Mouse (Mus musculus): ENCODE data around the gene Pate2.
"Not testable (repeated sequence)": the region's sequence is repeated elsewhere in the genome, so short reads cannot be mapped to it uniquely, and the experiment has no call there.

Gene Pate2

DNA sequence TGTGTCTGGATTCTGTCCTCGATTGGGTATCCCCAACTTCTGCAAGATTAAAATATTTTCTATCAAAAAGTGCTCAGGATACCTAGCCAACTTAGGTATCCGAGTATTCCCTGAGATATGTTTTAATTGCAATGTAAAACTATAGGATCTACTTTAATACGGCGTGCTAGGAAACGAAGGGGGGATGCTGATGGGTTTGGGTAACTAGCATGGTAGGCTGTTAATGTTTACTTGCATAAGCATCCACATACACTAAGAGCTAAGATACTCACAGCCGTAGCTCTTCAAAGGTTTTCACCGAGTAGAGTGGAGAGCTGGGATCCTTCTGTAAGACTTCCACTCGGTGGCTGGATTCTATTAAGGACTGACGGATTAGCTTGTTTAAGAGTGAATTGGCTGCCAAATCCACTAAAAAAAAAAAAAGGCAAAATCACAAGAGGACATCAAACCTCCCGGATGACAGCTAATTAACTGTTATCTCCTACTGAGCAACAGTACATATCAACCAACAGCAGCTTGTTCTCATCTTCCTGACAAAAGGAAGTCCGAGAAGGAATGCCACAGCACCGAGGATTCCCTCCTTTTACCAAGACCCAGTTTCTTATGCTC lies 13.5 kb upstream of the Pate2 start:
- in situ Hi-C loops (cut with MseI, MboI), result no loop called here

DNA sequence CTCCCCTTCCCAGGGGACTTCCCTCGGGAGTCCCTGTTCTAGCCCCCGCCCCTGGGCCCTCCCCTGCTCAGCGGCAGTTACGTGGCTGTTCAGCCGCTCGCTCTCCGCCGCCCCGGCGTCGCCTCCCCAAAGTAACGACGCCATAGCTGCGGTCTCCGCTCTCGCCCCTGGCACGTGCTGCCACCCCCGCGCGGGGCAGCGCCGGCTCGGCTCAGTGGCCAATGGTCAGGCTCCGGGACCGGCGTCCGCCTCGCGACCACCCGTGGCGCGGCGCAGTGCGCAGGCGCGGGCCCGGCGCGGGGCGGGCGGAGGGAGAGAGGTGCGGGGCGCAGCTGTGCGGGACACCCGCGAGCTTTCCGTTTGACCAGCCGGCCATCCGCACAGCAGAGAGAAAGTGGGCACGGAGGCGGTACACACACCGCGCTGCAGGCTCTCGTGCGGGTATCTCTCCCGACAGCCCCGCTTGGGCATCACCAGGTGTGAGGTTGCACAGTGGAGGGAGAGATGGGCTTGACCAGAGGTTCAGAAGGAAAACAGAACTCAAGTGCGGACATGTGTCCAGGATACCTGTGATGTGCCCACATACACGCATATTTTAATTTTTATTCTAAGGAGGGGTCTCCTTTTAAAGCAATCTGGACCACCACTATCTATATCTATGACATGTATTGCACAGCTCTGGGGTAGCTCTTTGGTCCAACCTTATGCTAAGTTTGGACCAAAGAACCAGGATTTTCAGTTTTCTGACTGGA lies 11.7 kb upstream of the Pate2 start, which contains the start of the genes Ddx25 and Pus3:
Gene Ddx25 (minus strand): TSS at position 272 of the 752 bp plus-strand sequence.
Gene Pus3 (plus strand): TSS at position 339 of the 752 bp plus-strand sequence.
- in situ Hi-C loops (cut with MseI, MboI), result no loop called here

DNA sequence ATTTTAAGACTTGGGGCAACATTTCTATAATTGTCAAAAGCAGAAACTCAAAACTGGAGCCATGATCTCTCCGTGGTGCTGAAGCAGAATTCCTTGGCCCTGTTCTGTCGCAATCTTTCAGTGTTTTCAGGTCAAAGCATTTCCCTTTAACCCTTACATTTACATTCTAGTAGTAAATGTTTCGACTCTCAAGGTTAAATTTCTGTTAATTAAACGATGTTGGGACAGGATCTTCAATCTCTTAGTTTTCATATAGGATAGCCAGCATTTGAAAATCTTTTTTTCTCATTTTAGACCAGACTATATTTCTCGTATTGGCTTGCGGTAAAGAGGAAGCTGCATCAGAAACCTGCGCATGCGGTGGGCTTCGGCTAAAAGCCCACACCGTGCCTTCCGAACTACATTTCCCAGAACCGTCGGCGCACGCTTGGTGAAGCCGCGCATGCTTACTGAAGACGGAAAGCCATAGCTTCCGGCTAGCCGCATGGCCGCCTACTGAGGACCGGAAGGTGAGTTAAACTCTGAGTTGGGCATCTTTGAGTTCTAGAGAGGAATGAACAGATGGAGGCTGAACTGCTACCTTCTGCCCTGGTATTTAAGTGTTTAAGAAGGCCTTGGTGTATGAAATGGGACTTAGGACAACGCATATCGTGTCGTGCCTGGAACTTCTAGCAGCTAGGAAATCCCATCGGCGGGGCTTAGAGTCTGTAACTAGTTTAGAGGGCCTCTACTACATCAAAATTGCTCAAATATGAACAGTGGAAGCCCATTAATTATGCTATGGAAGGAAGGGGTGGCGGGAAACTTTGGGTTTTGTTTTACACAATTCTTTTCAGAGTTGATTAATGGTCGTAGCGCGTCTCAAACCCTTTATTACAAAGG lies 10.8 kb upstream of the Pate2 start:
- in situ Hi-C loops (cut with MseI, MboI), result no loop called here

DNA sequence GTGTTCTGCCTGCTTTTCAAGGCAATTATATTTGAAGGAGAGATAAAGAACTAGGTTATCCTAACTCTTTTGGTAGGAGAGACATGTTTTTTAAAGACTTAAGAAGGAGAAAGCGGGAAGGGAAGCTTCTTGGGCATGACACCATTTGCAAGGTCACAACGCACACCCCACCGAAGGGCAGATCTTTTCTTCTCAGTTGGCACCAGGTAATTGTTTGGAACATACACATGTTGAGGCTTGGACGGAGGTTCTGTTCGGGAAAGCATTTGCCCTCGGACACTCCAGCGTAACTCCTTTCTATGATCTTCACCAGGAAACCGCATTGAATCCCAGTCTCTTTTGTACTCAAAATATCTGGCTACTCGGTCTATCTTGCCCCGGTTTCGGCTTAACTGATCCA lies 9.0 kb upstream of the Pate2 start:
- in situ Hi-C loops (cut with MseI, MboI), result no loop called here

GRCm38 (mm10) chr9:35561583-35561982 lies 8.5 kb upstream of the Pate2 start:
- in situ Hi-C loops (cut with MseI, MboI), result no loop called here

DNA sequence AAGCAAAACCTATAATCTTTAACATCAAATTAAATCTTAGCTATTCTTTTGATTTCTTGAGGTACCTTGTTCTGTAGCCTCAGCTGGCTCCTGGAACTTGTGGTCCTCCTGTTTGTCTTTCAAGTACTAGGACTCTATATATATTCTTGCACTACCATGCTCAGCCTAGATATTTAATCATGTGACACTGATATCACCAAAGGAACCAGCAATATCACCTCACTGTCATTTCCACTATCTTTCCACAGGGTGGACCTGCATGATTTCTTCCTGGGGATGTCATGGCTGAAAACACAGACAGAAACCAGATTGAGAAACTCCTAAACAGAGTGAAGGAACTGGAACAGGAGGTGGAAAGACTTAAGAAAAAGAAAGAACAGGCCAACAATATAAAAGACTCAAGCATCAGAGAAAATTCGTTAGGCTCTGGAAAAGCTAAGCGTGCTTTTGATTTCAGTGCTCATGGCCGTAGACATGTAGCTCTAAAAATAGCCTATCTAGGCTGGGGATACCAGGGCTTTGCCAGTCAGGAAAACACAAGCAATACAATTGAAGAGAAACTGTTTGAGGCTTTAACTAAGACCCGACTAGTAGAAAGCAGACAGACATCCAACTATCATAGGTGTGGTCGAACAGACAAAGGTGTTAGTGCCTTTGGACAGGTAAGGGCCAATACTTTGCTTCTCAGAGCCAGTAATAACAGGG lies 5.4 kb upstream of the Pate2 start:
- in situ Hi-C loops (cut with MseI, MboI), result no loop called here

- in situ Hi-C loops (cut with MseI, MboI), result no loop called here
These were observed 2.1 kb upstream of the Pate2 start for GRCm38 (mm10) chr9:35567995-35568394.

- in situ Hi-C loops (cut with MseI, MboI), result no loop called here
These were observed 579 bp downstream of the Pate2 start for GRCm38 (mm10) chr9:35570663-35571062.

GRCm38 (mm10) chr9:35574416-35574815 lies 4.3 kb downstream of the Pate2 start:
- in situ Hi-C loops (cut with MseI, MboI), result no loop called here

GRCm38 (mm10) chr9:35587674-35588073 lies 17.6 kb downstream of the Pate2 start:
- in situ Hi-C loops (cut with MseI, MboI), result loop anchor here (25.0 kb wide), 2 partner anchors 850 to 1125 kb away; partner anchors contain the start of gene Gm7257 (in 1 of the 2)

- in situ Hi-C loops (cut with MseI, MboI), result loop anchor here (25.0 kb wide), 2 partner anchors 844 to 1119 kb away; partner anchors contain the start of gene Gm7257 (in 1 of the 2)
These were observed 22.8 kb downstream of the Pate2 start for GRCm38 (mm10) chr9:35592903-35593302.

DNA sequence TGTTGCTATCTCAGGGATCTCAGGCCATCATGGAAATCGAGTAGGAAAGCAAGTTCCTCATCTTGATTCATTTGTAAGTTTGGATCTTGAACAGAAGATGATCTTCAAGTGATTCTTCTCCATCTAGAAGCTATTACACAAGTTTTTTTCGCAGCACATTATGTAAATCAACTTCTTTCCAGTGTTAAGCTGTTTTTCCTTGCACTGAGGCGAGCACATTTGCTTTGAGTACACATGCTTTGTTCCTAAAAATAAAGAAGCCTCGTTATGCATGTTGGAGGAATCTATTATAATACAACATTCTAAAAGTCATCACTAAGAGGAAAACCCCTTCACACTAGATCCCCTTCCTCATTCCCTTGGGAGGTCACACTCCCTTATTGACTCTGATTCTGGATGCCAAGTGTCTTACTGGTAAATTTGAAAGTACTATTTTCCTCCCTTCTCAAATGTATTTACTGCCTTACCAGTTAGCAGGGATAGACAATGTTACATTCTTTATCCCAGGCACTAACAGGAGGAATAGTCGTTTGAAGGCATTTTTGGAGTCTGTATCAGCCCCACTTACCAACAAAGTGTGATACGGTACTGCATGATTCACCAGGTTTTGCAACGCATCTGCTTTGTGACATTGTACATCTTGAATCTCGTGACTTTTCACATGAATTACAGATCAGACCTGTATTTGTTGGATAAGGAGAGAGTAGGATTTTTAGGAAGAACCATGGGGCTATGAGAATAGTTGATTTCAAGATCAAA lies 37.7 kb downstream of the Pate2 start:
- in situ Hi-C loops (cut with MseI, MboI), result no loop called here

- in situ Hi-C loops (cut with MseI, MboI), result no loop called here
These were observed 41.8 kb downstream of the Pate2 start, which contains the start of gene Pate4 for GRCm38 (mm10) chr9:35611841-35612240. Gene Pate4, minus strand, starts transcription at chr9:35611941.

DNA sequence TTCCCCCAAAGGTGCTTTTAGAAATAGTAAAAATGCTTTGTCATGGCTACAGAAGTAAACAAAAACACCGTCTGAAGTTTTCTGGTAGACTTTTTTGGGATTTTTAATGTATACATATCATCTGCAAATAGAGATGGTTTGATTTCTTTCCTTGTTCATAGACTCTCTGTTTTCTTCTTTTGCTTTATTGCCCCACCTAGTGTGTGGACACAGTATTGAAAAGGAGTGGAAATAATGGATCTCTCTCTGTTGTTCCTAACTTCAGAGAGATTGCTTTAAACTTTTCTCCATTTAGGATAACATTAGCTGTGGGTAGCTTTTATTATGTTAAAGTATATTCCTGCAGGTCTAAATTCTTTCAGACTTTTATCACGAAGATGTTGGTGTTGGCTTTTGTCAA lies 43.9 kb downstream of the Pate2 start:
- in situ Hi-C loops (cut with MseI, MboI), result no loop called here

DNA sequence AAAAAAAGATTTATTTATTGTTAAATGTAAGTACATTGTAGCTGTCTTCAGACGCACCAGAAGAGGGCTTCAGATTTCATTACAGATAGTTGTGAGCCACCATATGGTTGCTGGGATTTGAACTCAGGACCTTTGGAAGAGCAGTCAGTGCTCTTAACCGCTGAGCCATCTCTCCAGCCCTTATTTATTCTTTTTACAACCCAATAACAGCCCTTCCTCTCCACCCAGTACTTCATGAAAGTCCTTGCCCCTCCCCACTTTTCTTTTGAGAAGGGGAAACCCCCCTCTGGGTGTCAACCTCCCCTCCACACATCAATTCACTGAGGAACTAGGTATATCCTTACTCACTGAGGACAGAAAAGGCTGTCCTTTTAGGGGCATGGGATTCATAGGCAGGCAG lies 46.7 kb downstream of the Pate2 start:
- in situ Hi-C loops (cut with MseI, MboI), result not testable (repeated sequence)

DNA sequence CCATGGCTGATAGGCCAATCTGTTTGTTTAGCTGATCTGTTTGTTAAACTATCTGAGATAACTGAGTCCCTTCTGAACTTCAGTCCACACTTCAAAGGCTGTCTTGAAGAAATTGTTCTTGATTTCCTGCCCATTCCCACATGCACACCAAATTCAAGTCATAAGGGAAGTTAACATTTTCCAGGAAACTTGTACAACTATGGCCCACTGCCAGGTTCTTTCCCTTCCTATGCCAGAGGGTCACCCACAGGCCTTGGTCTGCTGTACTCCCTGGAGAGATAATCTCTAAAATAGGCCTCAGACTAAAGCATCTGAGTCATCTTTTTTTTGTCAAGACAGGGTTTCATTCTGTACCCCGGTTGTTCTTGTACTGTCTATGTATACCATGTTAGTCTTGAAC lies 62.9 kb downstream of the Pate2 start:
- in situ Hi-C loops (cut with MseI, MboI), result no loop called here

GRCm38 (mm10) chr9:35648102-35648501 lies 78.0 kb downstream of the Pate2 start, which contains the start of gene Pate3:
Gene Pate3, minus strand, starts transcription at chr9:35648202.
- in situ Hi-C loops (cut with MseI, MboI), result no loop called here

GRCm38 (mm10) chr9:35673557-35673956 lies 103.5 kb downstream of the Pate2 start:
- in situ Hi-C loops (cut with MseI, MboI), result no loop called here

GRCm38 (mm10) chr9:35687013-35687412 lies 116.9 kb downstream of the Pate2 start, which contains the start of gene Pate1:
Gene Pate1, minus strand, starts transcription at chr9:35687390.
- in situ Hi-C loops (cut with MseI, MboI), result no loop called here

DNA sequence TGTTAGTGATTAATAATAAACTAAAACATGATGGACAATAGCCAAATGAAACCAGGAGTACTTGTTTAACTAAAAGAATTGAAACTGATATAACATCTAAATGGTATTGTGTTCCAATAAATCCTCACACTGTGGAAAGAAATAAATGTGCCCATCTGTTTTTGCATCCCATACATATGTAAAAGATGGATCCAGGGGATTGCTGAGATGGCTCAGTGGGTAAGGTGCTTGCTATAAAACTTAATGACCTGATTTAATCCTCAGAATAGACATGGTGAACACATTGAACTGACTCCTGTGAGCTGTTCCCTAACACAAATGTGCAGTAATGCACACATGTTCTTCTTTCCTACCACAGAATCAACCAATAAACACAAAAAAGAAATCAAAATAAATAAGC lies 121.8 kb downstream of the Pate2 start:
- in situ Hi-C loops (cut with MseI, MboI), result no loop called here

All from mouse trophoblast stem cell (cell line).